ENCODE assay signal across 14 mouse cellular contexts in the genomic region with DNA sequence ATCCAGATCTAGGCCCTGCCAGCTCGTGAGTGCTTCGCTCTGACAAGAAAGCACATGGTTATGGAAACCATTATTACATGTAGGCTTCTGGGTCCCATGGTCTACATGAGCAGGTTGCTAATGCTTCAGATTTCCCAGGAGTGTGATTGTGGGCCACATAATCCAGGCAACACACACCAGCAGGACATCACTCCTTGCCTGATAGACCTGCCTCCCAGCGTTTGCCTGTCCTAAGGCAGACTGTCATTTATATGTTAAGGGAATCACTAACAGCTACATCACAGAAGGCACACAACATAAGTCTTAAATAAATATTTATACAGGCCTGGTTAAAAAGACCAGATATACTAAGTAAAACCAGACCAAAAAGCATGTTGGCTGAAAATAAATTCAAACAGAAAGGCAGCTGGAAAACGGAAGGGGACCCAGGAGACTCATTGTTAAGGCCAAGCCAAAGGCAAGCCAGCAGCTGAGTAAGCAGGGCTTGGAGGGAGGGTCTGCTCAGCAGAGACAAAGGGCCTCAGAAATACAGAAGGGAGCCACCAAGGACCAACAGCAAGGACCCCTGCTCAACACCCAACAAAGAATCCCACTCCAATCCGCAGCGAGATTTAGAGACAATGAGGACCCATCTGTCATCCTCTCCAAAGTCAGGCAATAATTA.
DNase-seq lines count a peak whose midpoint lies in the region; ATAC-seq and TF ChIP-seq lines count a peak whose summit lies in the region.
"Had no signal": no experiment of that assay in that cellular context is flagged by ENCODE, and none has a peak within 500 bp of the region (broad histone marks: within the 10 kb centered on the region; RNA-seq: fewer than 3 reads in every experiment).

No protein-coding gene starts in this region.

- WGBS in limb, embryonic 11.5 days: 66% methylated on average over 6 of the region's 6 CpGs
- 82% methylated on average over 6 of the region's 6 CpGs for WGBS in limb, embryonic 10.5 days
- 40% methylated on average over 6 of the region's 6 CpGs for WGBS in forebrain, postnatal 0 days
- 35% methylated on average over 6 of the region's 6 CpGs for WGBS in limb, embryonic 15.5 days
- WGBS in neural tube, embryonic 12.5 days: 43% methylated on average over 6 of the region's 6 CpGs
- WGBS in intestine, embryonic 16.5 days: 43% methylated on average over 6 of the region's 6 CpGs

- H3K9me3 ChIP-seq in limb, embryonic 11.5 days (ENCODE audit: control insufficient read depth, low read length): no peaks in the 10 kb centered on the region
- H3K9me3 ChIP-seq in limb, embryonic 10.5 days (replicated peaks): no peaks in the 10 kb centered on the region
- H3K9me3 ChIP-seq in forebrain, postnatal 0 days (ENCODE audit: low read length): no peaks in the 10 kb centered on the region
- H3K9me3 ChIP-seq in limb, embryonic 15.5 days: no peaks in the 10 kb centered on the region
- H3K9me3 ChIP-seq in neural tube, embryonic 12.5 days: no peaks in the 10 kb centered on the region
- H3K9me3 ChIP-seq in intestine, embryonic 16.5 days (ENCODE audit: control insufficient read depth, low read length): no peaks in the 10 kb centered on the region
- H3K9me3 ChIP-seq: embryonic facial prominence, embryonic 13.5 days; heart, embryonic 13.5 days had no signal

- H3K4me2 ChIP-seq in limb, embryonic 11.5 days (ENCODE audit: low read depth, severe bottlenecking): no peak overlapping the region
- H3K4me2 ChIP-seq in forebrain, postnatal 0 days (ENCODE audit: low read depth): no peak overlapping the region
- H3K4me2 ChIP-seq in limb, embryonic 15.5 days: no peak overlapping the region
- H3K4me2 ChIP-seq in neural tube, embryonic 12.5 days (replicated peaks): no peak overlapping the region
- no peak overlapping the region for H3K4me2 ChIP-seq in intestine, embryonic 16.5 days (ENCODE audit: low read depth, low read length)
- H3K4me2 ChIP-seq: embryonic facial prominence, embryonic 13.5 days; heart, embryonic 13.5 days had no signal

- DNase-seq in limb, embryonic 11.5 days (ENCODE audit: low spot score): no peak
- DNase-seq in limb, embryonic 10.5 days (ENCODE audit: low spot score): no peak
- peak; percentile 14 for DNase-seq in forebrain, postnatal 0 days
- no peak for DNase-seq in cerebellum, adult 11-12 months
- DNase-seq in frontal cortex, postnatal 25 days (ENCODE audit: low spot score in 2 of 2): no peak
- DNase-seq: cerebellum, adult 2 months; kidney, postnatal 36 days; right cerebral cortex, adult 18-20 months; thymus, postnatal 4 days had no signal

- no peak overlapping the region for H3K9ac ChIP-seq in limb, embryonic 11.5 days (ENCODE audit: low read length)
- no peak overlapping the region for H3K9ac ChIP-seq in forebrain, postnatal 0 days
- H3K9ac ChIP-seq in limb, embryonic 15.5 days: no peak overlapping the region
- H3K9ac ChIP-seq in neural tube, embryonic 12.5 days: no peak overlapping the region
- H3K9ac ChIP-seq in intestine, embryonic 16.5 days (ENCODE audit: low read depth, low read length): no peak overlapping the region
- H3K9ac ChIP-seq: embryonic facial prominence, embryonic 13.5 days; heart, embryonic 13.5 days had no signal

- H3K27me3 ChIP-seq in limb, embryonic 11.5 days (ENCODE audit: control insufficient read depth, insufficient read depth, low read length): no peaks in the 10 kb centered on the region
- no peaks in the 10 kb centered on the region for H3K27me3 ChIP-seq in limb, embryonic 10.5 days (ENCODE audit: low read depth, poor library complexity, severe bottlenecking)
- H3K27me3 ChIP-seq in forebrain, postnatal 0 days (ENCODE audit: insufficient read depth, low read length): no peaks in the 10 kb centered on the region
- peaks cover 2% of the 10 kb centered on the region; the same call in 1 of the 2 replicates for H3K27me3 ChIP-seq in limb, embryonic 15.5 days
- H3K27me3 ChIP-seq in neural tube, embryonic 12.5 days (replicated peaks): no peaks in the 10 kb centered on the region; the same call in none of the 2 replicates
- H3K27me3 ChIP-seq in intestine, embryonic 16.5 days (replicated peaks; ENCODE audit: control insufficient read depth, insufficient read depth, low read length): no peaks in the 10 kb centered on the region
- H3K27me3 ChIP-seq: embryonic facial prominence, embryonic 13.5 days; heart, embryonic 13.5 days had no signal

- ATAC-seq in limb, embryonic 11.5 days (ENCODE audit: insufficient number of reproducible peaks, low FRiP score, low TSS enrichment, low read depth): peak; percentile 68; the same call in 1 of the 2 replicates
- peak; percentile 51 for ATAC-seq in forebrain, postnatal 0 days
- ATAC-seq in limb, embryonic 15.5 days (ENCODE audit: insufficient number of reproducible peaks, low FRiP score, low TSS enrichment, low read depth): 0 out of 2 replicates have a peak, but pooled peaks have one; percentile 40
- ATAC-seq in neural tube, embryonic 12.5 days (ENCODE audit: low FRiP score, low read depth): peak; percentile 95
- ATAC-seq in intestine, embryonic 16.5 days: no peak

- 0 out of 2 replicates have a peak overlapping the region, but pooled peaks have one; percentile 4 for H3K27ac ChIP-seq in limb, embryonic 11.5 days (replicated peaks; ENCODE audit: low read depth, low read length)
- H3K27ac ChIP-seq in limb, embryonic 10.5 days: no peak overlapping the region; the same call in 1 of the 2 replicates
- no peak overlapping the region for H3K27ac ChIP-seq in forebrain, postnatal 0 days (ENCODE audit: low read depth, low read length)
- no peak overlapping the region for H3K27ac ChIP-seq in limb, embryonic 15.5 days
- peak overlapping the region; percentile 50; the same call in 1 of the 2 replicates for H3K27ac ChIP-seq in neural tube, embryonic 12.5 days
- H3K27ac ChIP-seq in intestine, embryonic 16.5 days (ENCODE audit: low read length): no peak overlapping the region
- H3K27ac ChIP-seq: embryonic facial prominence, embryonic 13.5 days; heart, embryonic 13.5 days had no signal

- no peak overlapping the region for H3K4me3 ChIP-seq in limb, embryonic 11.5 days (ENCODE audit: low read depth, low read length)
- H3K4me3 ChIP-seq in limb, embryonic 10.5 days: no peak overlapping the region
- H3K4me3 ChIP-seq in forebrain, postnatal 0 days (ENCODE audit: low read depth, low read length): no peak overlapping the region
- no peak overlapping the region for H3K4me3 ChIP-seq in limb, embryonic 15.5 days
- no peak overlapping the region for H3K4me3 ChIP-seq in neural tube, embryonic 12.5 days
- no peak overlapping the region for H3K4me3 ChIP-seq in intestine, embryonic 16.5 days (ENCODE audit: low read length)
- H3K4me3 ChIP-seq: embryonic facial prominence, embryonic 13.5 days; heart, embryonic 13.5 days had no signal

- TF ChIP-seq CTCF in forebrain, postnatal 0 days (IDR thresholded peaks at IDR 0.05; ENCODE audit: low read depth): no peak

- no peaks in the 10 kb centered on the region for H3K36me3 ChIP-seq in limb, embryonic 11.5 days (ENCODE audit: control insufficient read depth, insufficient read depth, low read length)
- H3K36me3 ChIP-seq in limb, embryonic 10.5 days: no peaks in the 10 kb centered on the region
- no peaks in the 10 kb centered on the region for H3K36me3 ChIP-seq in forebrain, postnatal 0 days (ENCODE audit: insufficient read depth)
- H3K36me3 ChIP-seq in limb, embryonic 15.5 days: no peaks in the 10 kb centered on the region
- no peaks in the 10 kb centered on the region for H3K36me3 ChIP-seq in neural tube, embryonic 12.5 days
- H3K36me3 ChIP-seq in intestine, embryonic 16.5 days (ENCODE audit: control insufficient read depth, insufficient read depth, low read length): no peaks in the 10 kb centered on the region
- H3K36me3 ChIP-seq: embryonic facial prominence, embryonic 13.5 days; heart, embryonic 13.5 days had no signal

- no peaks in the 10 kb centered on the region for H3K4me1 ChIP-seq in limb, embryonic 11.5 days (ENCODE audit: control insufficient read depth, insufficient read depth, low read length)
- H3K4me1 ChIP-seq in limb, embryonic 10.5 days: 0 out of 2 replicates have a peak, but pooled peaks cover 5% of the 10 kb centered on the region
- no peaks in the 10 kb centered on the region for H3K4me1 ChIP-seq in forebrain, postnatal 0 days (ENCODE audit: insufficient read depth)
- H3K4me1 ChIP-seq in limb, embryonic 15.5 days: no peaks in the 10 kb centered on the region
- no peaks in the 10 kb centered on the region for H3K4me1 ChIP-seq in neural tube, embryonic 12.5 days
- no peaks in the 10 kb centered on the region for H3K4me1 ChIP-seq in intestine, embryonic 16.5 days (ENCODE audit: control insufficient read depth, insufficient read depth, low read length)
- H3K4me1 ChIP-seq: heart, embryonic 13.5 days had no signal

Comparison
In these comparisons a context has a peak if more than half of its experiments do, and no peak if none do; other contexts are left out.
1. H3K27ac ChIP-seq: peak in limb, embryonic 11.5 days (single experiment) and neural tube, embryonic 12.5 days (single experiment); none in limb, embryonic 10.5 days (single experiment), forebrain, postnatal 0 days (single experiment), limb, embryonic 15.5 days (single experiment) and intestine, embryonic 16.5 days (single experiment).